Mouse (Mus musculus) spleen, embryonic (tissue): ENCODE data around the gene Gm5148.

Experiments
- CTCF ChIA-PET: fragments of 350-600 bp; sonication (Branson Sonifier 250); formaldehyde crosslinking; loops from one replicate; lab custom pipeline; 2022; lab: Charles Lee

Gm5148 gene

GRCm38 (mm10) chr3:37738171-37738950 is 14.1 kb upstream of the Gm5148 start:
- CTCF ChIA-PET, result no interaction called here

GRCm38 (mm10) chr3:37737407-37737806 is 13.1 kb upstream of the Gm5148 start:
- CTCF ChIA-PET, result no interaction called here

DNA sequence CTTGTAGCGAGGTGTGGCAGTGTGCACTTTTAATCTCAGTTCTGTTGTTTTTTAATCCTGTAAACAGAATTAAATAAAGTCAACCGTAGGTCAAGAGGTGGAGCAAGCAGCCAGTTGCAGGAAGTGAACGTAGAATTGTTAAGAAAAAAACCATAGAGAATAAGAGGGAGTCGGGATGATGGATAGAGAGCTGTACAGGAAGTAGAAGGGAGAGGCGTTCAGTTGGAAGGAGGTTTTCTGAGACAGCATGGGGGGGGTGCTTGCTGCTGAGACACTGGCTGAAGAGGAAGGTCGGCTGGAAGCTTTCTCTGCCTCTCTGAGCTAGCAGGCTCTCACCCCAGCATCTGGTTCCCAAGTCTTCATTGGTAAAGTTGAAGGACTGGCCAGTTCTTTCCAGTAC is 10.9 kb upstream of the Gm5148 start:
- CTCF ChIA-PET, result no interaction called here

DNA sequence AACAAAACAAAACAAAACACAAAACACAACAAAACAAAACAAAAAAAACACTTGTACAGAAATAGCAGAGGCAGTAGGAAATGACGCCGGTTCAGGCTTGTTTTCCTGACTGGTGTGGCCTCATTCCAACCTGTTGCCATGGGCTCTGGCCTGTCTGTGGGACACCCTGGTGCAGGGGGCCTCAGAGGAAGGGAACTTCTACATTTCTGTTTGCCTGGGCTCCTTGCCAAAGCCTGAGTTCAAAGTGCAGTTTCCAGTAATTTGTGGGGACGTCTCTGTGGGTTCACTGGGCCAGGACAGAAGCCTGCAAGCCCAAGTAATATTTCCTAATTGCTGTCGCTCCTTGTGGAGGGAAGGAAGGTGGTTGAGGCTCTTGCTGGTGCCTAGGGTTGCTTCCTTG is 4.9 kb upstream of the Gm5148 start:
- CTCF ChIA-PET, result no interaction called here

DNA sequence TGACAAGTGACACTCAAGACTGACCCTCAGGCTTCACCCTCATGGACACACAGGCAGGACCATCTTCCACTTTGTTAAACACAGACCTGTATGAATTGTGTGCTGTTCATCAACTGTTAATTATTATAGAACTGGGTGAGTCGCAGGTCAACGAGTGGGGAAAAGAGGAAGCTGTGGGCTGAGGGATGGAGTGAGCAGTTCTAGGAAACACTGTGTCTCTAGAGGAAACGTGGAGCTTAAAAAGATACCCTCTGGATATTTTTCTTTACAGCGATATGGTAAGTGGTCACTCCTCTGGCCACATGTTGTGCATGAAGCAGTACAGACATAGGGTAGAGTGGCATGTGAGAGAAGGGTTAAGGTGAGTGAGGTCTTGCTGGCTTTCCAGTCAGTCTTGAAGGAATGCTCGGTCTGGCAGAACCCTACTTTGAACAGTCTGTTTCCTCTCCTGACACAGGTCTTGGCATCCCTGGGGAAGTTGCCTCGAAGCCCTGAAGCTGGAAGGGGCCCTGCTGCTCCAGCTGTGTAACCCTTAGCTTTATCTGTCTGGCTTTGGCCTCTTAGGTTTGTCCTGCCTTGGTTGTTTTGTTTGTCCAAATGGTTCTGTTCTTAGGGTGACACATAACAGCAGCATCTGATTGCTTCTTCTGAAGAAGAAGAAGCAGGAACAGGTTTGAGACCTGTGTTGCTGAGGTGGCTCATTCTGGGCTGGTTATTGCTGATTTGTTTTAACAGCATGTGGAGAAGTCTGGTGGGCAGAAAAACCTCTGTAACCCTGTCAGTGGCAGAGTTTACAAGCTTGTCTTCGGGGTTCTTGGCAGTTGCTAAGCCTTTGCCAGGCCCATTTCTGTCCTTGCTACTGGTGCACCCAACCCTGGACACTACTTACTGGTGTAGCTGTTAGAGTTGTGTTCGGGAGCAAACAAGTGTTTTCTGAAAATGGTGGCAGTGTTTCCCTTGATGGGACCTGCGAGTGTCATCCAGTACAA is 4.1 kb upstream of the Gm5148 start:
- CTCF ChIA-PET, result interaction anchor here (0.7 kb wide), 1 partner anchor 19 kb away, joined by 3 read pairs; no protein-coding TSS in a partner anchor

GRCm38 (mm10) chr3:37727392-37727791 is 3.1 kb upstream of the Gm5148 start:
- CTCF ChIA-PET, result no interaction called here

- CTCF ChIA-PET, result no interaction called here
Measured at GRCm38 (mm10) chr3:37726501-37727140, 2.3 kb upstream of the Gm5148 start.

- CTCF ChIA-PET, result no interaction called here
Measured at GRCm38 (mm10) chr3:37724946-37725735, 851 bp upstream of the Gm5148 start.

- CTCF ChIA-PET, result no interaction called here
Measured at GRCm38 (mm10) chr3:37723662-37724170, 574 bp downstream of the Gm5148 start.

- CTCF ChIA-PET, result no interaction called here
Measured at GRCm38 (mm10) chr3:37723061-37723521, 1.2 kb downstream of the Gm5148 start.

DNA sequence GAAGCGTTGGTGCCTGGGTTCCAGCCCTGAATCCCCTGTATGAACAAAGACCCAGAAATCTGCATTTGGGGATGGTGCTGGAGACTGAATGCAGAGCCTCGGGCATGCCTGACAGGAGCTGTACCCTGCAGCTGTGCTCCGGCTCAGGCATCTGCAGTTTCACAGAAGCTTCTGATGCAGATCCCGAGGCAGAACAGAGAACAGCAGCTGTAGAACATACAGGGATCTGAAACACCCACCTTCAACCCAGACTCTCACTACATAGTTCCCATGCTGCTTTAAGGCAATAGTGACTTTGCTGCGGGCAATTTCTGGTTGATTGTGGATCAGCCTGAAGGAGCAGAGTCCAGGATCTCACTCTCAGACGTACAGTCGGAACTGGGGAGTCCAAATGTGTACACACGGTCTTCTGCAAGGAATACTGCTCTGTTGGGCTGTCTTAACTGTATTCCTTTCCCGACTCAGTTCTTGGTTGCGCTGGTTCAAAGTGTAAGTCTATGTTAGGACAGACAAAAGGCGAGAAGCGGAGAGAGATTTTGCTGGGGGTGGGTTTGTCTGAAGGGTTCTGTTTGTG is 1.7 kb downstream of the Gm5148 start:
- CTCF ChIA-PET, result interaction anchor here (0.6 kb wide), 1 partner anchor 26 kb away, joined by 6 read pairs; no protein-coding TSS in a partner anchor

GRCm38 (mm10) chr3:37716992-37717391 is 7.3 kb downstream of the Gm5148 start:
- CTCF ChIA-PET, result interaction anchor here (0.6 kb wide), 1 partner anchor 398 kb away, joined by 3 read pairs; no protein-coding TSS in a partner anchor

DNA sequence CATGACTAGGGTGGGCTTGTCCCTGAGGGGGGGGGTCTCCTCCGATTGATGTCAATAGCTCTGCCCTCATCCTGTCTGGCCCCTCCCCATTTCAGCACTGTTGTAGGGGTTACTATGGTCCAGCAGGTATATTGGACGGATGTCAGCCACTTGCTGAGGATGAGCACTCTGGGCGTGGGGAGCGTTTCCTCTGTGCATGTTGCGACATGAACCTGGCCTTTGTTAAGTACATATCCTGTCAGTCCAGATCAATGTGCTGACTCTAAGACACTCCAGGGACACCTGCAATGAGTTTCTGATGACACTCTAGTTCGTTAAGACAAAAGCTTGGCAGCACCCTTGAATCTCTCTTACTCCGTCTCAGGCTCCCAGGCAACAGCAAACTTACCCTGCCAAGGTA is 8.6 kb downstream of the Gm5148 start:
- CTCF ChIA-PET, result no interaction called here

GRCm38 (mm10) chr3:37712501-37712900 is 11.8 kb downstream of the Gm5148 start:
- CTCF ChIA-PET, result no interaction called here

DNA sequence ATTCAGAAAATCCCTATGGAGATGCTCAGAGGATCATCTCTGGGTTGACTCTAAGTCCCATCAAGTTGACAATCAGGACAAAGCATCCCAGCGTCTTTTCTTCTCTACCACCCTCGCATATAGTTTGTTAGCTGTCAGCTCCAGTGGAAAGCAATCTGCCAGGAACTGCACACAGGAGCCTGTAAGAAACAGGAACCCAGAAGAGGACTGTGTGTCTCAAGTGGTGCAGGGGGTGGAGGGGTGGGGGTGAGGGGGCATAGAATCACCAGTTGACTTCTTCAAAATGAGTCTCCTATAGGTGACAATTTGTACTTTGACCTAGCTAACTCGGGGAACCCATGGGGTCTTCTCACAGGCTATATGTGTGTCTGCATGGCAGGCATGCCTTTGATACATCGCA is 12.7 kb downstream of the Gm5148 start:
- CTCF ChIA-PET, result no interaction called here

GRCm38 (mm10) chr3:37707801-37708200 is 16.5 kb downstream of the Gm5148 start:
- CTCF ChIA-PET, result no interaction called here

GRCm38 (mm10) chr3:37706439-37706838 is 17.9 kb downstream of the Gm5148 start:
- CTCF ChIA-PET, result no interaction called here

DNA sequence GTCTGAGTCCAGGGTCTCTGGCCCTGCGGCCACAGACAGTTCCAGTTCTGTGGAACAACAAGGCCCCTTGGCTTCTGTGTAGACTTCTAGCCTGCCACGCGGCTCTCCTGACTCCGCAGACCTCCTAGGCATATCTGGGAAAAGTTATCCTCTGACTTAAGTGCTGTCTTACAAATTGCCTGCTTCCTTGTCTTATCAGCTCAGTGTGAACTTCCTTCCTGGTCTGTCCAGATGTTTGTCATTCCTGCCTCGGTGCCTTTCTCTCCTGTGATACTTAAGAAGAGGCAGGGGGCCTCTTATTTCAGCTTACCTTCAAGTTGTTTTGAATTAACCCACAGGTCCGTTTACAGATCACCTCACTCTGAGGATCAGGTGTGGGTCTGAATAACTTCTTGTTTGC is 18.9 kb downstream of the Gm5148 start:
- CTCF ChIA-PET, result no interaction called here

- CTCF ChIA-PET, result no interaction called here
Measured at GRCm38 (mm10) chr3:37704701-37705279, 19.5 kb downstream of the Gm5148 start.

- CTCF ChIA-PET, result no interaction called here
Measured at GRCm38 (mm10) chr3:37703066-37703465, 21.2 kb downstream of the Gm5148 start.
